Mouse (Mus musculus) heart, postnatal 25 days (tissue): ENCODE data around the gene Tecta. TPM values are rescaled to one million over a fixed set of nuclear protein-coding genes. Genes with fewer than 3 reads are reported as not detected.

Experiments used
- DNase-seq: peaks from one replicate; pipeline ENCODE4 v3.0.0; 2022; ENCODE audit warnings: low spot score
- intact Hi-C: fragments of 180-260 bp; cut with DNase I; formaldehyde crosslinking; loops from one replicate; pipeline ENCODE4 v1.15.1; 2025
- total RNA-seq, 2 experiments: library from RNA; stranded (reverse); gene quantifications; 2 replicates each; pipeline ENCODE4 v1.2.3; 2021

Tecta gene
- total RNA-seq, 2 experiments from 2014 or later, result 0.05 TPM; not detected in 1

DNA sequence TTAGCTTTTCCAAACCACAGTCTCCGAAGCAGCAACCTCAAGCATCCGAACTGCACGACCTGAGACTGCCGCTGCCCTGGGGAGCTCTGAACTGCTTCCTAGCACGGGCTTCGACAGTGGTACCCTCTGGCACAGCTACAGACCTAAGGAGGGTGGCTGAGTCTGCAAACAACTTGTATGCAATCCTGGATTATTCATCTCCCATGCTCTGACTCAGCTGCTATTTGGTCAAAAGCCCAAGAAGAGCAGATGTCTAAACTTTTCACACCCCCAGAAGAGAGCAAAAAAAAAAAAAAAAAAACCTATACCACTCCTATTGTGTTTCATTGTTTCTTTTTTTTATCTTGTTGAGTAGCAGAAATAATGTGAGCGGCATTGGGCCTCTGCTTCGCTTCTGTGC, 5.4 kb downstream of the Tecta start:
- intact Hi-C loops, result loop anchor here (10.0 kb wide), 1 partner anchor 390 kb away; no protein-coding TSS in a partner anchor
- DNase-seq, result no peak

DNA sequence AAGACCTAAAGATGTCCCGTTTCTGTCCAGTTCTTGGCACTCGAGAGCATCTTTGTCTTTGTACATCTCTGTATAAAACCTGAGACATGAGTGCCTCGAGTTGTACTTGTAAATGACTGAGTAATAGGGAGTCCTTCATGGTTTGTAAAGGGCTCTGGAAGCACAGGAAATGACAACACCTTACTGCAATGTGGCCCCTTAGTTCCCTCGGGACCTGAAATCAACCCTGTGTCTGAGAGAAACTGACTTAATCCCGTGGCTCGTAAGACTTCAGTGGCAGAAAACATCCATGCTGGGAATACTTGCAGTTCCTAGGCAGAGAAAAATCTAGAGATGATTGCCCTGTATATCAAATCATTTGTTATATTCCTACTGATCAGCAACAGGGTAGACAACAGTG, 6.8 kb downstream of the Tecta start:
- intact Hi-C loops, result loop anchor here (10.0 kb wide), 1 partner anchor 392 kb away; no protein-coding TSS in a partner anchor
- no peak for DNase-seq

DNA sequence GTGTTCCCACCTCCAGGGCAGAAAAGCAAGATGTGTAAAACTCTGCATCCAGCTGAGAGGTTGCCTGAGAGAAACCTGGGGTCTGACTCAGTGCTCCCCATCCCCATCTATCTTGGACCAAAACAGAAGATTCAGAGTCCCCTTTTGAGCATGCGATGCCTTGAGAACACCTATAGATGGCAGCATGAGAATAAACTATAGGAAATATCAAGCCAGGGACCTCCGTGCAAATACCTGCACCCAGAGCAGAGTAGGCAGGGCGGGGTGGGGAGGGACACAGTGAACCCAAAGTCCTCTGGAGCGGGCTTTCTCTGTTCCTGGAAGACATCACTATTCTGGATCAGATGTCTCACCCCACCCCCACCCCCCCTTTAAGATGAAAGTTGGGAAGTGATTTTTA, 11.2 kb downstream of the Tecta start:
- intact Hi-C loops, result loop anchor here (2.0 to 5.0 kb wide), 2 partner anchors 214 to 556 kb away; partner anchors contain the start of gene Grik4
- no peak for DNase-seq

DNA sequence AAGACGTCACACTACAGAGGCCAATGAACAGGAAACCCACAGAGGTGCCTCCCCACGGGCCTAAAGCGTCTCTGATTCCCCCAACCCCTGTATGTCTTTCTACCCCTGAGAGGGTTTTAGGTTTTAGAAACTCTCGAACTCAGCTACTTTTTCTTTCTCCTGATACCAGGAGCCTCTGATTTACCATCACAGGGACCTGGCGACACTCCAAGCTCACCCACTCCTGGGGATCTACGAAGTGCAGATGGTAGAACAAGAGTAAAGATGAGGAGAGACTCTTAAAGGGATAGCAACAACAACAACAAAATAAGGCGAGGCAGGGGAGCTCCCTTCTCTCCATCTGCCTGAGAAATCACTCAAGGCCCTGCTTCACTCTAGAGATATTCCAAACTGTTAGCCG, 12.7 kb downstream of the Tecta start:
- DNase-seq, result no peak
- intact Hi-C loops, result loop anchor here (5.0 kb wide), 1 partner anchor 215 kb away; no protein-coding TSS in a partner anchor

DNA sequence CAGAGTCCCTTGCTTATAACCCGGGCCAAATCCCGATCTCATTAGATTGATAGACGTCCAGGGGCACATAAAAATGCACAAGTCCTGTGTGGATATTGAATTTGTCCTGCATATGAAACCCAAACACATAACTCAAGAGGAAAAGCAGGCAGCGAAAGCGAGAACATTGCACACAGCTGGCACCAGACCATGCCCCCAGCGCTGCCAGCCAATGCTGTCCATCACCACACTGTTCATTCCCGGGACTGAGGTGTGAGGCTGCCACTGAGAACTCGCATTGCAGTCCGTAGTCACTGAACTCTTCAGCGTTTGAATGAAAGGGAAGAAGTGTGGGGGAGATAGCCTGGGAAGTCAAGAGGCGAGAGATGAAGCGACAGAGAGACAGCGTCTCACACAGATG, 14.1 kb downstream of the Tecta start:
- no peak for DNase-seq
- intact Hi-C loops, result loop anchor here (5.0 kb wide), 1 partner anchor 217 kb away; no protein-coding TSS in a partner anchor

DNA sequence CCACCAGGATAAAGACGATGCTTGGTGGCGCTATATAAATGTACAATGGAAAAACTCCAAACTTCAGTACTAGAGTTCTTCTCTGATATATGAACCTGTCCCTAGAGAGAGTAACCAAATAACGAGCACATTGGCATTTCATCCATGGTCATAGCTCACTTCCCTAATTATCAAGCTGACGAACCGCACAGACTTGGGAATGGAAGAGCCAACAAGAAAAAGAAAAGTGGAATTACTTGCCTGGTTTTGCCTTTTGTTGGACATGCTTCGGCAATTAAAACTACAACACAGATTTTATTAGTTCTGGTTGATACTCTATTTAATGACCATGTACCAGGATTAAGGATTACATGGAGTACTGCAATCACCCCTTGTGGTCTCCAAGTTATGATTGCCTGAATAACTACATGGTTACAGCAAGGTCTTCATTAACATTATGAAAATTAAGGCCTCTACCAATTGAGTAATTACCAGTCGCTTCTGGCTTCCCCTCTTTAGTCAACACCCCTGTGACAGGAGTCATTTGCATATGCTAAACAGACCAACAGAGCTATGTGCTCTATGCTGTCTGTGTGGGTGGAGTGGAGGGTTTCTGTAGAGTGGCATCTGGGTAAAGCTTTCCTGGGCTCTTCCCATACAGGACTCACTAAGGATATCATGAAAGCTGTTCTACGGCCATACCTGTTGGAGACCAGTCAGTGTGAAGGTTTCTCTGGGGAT, 16.9 kb downstream of the Tecta start:
- DNase-seq, result no peak
- intact Hi-C loops, result no loop called here

DNA sequence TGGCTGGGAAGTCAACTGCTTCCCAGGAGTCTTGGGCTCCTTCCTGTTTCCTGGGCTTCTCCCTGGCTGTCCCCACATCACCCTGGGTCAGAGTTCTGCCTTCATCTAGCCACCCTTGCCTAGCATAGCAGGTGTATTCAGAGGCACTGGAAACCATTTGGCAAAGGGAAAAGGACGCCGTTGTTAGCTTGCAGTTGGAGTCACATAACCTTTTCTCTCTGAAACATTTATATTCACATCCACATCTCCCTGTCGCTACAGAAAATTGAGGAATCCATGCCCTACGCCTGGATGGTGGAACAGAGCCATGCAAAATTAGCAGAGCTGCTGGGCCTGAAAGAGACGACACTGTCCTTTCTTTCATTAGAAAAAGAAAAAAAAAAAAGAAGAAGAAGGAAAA, 17.7 kb downstream of the Tecta start:
- DNase-seq, result no peak
- intact Hi-C loops, result no loop called here

DNA sequence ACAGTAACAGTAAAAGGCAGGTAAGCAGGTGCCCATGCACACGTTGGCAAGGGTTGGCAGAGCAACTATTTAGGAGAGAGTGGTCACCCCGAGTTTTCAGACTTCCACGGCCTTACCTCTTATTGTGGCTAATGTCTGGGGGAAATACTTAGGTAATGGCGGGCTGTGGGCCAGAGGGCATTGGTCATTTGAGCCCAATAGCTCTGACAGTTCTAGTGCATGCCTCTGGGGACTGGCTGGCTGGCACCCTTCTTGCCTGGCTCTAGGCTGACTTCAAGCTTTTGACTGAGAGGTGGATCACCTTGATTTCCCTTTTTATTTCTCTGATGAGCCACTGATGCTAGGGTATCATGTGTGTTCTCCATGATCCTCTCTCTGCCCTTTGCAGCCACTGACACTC, 21.7 kb downstream of the Tecta start:
- intact Hi-C loops, result no loop called here

DNA sequence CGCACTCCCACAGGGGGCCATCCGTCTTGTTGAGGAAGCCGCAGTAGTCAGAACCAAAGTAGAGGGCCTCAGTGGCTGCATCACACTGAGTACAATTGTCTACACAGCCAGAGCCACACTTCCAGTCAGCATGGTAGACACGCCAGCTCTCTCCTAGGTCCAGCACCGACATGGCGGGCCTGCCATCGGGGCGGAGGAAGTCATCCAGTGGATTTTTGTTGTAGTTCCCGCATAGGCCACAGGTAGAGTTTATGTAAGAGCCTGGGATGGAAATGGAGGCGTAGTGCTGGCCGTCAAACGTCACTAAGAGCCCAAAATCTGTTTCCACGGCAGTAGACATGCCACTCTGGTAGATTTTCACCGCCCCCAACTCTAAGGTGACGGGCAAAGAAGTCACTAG, 22.1 kb downstream of the Tecta start:
- intact Hi-C loops, result no loop called here
- no peak for DNase-seq

More for the DNA sequence above, 21.7 kb downstream of the Tecta start:
- no peak for DNase-seq

DNA sequence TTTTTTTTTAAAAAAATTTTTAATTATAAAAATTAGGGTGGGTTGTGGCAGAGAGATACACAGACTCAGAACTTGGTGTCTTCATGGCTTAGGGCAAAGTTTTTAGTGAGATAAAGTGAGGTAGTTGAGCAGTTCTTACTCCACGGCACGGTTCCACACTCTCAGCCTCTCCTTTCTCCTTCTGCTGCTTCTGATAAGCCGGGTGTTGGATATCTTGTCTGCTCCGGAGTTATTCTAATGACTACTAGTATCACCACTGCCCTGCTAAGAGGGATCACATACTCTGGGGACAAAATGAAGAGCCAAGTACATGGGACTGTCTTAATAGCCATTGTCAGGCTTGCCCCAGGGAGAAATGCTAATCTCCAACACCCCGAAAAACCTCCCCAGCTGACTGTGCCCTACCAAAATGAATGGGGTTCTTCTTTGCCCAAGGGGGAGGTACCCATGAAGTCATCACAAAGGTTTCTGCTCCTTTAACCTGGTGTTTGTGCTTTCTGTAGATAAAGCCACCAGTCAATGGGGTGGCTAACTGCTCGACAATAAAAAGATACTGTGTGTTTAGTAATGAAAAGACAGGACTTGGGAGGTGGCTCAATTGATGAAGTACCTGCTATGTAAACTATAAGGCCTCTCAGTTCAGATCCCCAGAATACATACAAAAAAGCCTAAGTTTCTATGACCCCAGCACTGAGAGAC, 27.9 kb downstream of the Tecta start:
- DNase-seq, result no peak
- intact Hi-C loops, result no loop called here

DNA sequence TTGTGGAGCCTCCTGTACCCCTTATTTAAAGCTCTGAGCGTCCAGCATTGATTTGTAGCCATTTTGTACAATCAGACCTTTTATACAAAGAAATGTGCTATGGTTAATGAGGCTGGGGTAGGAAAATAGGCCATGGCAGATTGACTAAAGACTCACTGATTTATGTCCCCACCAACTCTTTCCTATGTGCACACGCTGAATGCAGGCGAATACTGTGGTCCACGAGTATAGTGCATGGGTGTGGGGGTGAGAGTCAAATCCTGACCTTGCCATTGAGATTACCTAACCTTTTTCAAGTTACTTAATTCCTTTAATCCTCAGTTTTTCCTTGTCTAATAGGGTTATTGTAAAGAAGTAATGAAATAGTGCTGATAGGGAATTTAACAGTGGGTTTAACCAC, 42.1 kb downstream of the Tecta start:
- DNase-seq, result no peak
- intact Hi-C loops, result no loop called here

DNA sequence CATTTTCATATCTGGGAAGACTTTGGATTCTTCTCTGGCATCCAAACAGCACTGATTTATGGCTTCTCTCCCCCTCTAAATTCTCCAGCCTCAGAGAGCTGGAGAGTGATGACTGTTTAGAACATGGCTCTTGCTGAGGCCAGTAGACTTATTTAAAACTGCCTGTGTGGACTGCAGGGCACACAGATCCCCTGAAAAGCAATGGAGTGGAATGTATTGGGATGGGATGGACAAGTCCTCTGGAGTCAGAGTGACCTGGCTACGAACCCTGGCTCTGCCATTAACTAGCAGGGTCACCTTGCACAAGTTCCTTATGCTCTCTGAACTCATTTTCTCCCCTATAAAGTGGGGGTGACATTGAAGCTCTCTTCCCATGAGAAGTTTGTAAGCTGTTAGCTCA, 44.9 kb downstream of the Tecta start:
- DNase-seq, result no peak
- intact Hi-C loops, result no loop called here

DNA sequence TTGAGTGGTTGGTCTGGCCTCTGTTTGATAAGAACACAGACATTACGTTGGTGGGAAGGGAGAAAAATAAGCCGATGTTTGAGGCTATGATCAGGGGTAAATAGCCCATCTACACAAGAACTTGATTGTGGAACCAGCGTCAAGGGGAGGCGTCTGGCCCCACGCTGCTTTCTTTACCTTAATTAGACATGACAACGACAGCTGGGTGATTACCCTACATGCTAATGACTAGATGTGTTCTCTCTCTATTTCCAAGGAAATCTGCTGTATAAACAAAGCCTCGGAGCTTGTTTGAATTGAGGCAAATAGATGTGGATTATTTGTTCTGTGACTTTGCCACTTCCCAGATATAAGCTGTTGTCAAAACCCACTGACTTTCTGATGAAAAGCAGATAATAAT, 49.9 kb downstream of the Tecta start:
- no peak for DNase-seq
- intact Hi-C loops, result no loop called here

DNA sequence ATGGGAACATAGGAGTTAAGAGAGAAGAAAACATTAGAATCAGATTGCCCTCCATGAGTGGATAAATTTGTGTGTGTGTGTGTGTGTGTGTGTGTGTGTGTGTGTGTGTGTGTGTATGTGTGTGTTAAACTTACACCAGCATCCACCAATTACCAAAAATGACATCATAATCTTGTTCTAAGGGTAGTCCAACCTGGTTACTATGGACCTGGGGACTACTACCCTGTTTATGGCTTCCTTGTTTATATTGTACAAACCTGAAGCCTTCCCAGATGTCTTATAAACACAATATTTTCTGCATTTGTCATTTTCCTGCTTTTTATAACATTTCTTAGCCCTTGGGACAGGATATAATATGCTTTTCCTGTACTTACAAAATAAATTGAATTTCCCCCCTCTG, 53.4 kb downstream of the Tecta start:
- DNase-seq, result no peak
- intact Hi-C loops, result no loop called here

DNA sequence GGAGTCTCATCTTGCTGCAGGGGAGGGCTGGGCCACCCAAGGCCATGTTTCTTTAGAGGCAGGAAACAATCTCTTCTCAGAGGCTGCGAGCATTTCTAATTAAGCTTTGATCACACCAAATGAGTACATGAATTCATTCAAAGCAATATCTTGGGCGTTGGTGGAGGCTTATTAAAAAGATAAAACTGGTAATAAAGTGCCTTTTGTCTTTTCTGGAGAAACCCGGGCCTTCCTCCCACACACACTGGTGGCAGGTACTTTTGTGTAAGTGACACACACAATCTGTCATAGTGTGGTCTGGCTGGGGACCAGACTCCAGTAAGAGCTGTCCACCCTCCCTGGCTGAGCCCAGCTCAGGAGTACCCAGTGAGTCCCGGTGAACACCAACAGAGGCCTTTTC, 60.6 kb downstream of the Tecta start:
- DNase-seq, result no peak
- intact Hi-C loops, result no loop called here

DNA sequence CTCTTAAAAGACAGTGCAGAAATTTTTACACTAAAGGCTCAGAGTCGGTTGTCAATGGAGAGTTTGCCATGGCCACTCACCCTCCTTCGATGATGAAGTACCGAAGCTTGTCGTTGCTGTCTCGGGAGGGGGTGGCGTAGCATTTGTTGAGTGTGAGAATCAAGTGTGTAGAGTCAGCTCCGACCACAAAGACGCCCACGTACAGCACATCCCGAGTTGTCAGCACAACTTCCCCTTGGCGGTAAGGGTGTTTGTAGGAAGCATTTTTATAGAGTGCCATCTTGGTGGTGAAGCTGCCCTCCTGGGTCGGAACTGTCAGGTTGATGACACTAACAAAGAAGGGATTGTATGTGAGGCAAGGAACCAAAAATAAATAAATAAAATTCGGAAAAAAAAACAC, 62.7 kb downstream of the Tecta start:
- no peak for DNase-seq
- intact Hi-C loops, result no loop called here

DNA sequence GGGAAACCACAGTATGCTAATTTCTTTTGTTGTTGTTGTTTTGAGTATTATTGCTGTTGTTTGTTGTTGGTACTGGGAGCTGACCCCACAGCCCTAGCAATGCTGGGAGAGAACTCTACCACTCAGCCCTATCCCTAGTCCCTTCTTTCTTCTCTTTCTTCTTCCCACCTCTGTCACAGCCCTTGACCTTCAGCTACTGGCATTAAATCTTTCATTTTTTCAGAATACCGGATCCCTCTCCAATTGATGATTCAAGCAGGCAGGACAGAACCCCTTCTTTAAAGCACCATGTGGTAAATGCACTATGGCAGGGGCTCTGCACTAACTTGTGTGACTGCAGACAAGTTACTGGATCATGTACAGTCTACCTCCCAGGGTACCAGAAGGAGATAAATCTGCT, 63.2 kb downstream of the Tecta start:
- no peak for DNase-seq
- intact Hi-C loops, result no loop called here

DNA sequence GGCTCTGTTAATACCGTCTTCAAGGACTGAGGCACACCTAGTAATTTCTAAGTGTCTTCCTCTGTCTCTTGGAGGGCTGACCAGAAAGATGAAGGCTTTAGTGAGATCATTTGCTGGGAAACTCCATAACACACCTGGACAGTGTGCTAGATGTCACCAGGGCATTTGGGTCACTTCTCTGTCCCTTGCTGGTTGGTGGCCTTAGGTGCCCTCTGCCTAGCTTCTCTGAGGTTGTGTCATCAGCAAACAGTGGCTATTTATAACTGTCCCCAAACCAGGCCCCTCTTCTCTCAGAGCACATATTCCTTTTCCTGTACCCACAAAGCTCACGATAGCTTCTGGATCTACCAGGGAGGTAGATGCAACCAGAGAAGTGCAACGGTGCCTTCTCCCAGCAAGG, 64.8 kb downstream of the Tecta start:
- no peak for DNase-seq

DNA sequence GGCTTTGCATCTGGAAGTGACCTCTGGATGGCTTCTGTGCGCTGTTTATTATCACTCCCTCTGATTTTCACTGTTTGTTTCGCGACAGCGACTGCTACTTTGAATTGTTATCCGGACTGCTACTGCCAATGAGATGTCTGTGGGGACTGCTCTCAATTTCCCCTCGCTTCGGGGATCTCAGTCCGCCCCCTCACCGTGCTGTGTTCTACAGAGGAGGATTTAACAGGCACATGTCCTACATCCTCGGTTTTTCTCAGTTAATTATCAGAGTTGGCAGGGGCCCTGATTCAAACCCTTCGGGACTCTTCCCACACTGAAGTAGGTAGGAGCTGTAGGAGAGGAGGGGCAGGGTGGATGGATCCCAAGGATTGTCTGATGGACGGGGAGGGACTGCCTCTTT, 67.0 kb downstream of the Tecta start:
- no peak for DNase-seq
- intact Hi-C loops, result no loop called here

More for the DNA sequence above, 64.8 kb downstream of the Tecta start:
- intact Hi-C loops, result no loop called here

DNA sequence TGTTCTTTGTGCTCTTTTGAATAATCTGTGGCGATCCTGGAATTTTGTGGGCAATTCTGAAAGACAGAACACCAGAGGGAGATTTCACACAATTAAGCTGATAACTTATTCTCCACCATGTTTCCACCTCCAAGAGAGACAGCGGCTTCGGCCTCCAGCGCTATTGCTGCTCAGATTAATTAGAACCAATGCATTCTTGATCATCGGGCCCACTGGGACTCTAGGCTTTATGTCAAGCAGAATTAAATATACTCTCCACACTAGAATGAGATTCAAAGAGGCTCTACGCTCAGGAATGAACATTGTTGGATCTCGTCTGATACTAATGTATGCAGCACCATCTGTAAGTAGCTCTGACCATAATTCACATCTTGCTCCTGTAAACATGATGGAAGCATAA, 68.4 kb downstream of the Tecta start:
- no peak for DNase-seq
- intact Hi-C loops, result no loop called here

DNA sequence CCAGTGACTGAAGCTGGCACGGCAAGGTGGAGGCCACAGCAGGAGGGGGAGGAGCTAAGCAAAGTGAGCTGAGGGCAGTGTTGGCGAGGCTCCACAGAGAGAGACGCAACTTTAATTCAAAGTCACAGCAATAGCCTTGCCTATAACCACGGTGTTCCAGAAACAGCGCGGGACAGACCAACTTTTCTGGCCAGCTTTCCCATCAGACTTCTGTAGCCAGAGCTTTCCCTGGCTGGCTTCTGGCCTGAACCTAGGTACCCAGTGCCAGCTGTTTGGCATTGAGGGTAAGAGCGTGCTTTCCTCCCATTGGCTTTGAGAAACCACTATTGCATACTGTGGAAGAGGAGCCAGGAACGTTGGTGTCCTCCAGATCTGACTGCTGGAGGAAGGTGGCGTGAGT, 70.0 kb downstream of the Tecta start:
- intact Hi-C loops, result loop anchor here (5.0 to 10.0 kb wide), 2 partner anchors 273 to 455 kb away; no protein-coding TSS in a partner anchor
- DNase-seq, result peak; percentile 9
